Mouse (Mus musculus): ENCODE measurements around the gene Prok2.

The Prok2 gene

GRCm38 (mm10) chr6:99692206-99692915, 33.8 kb downstream of the Prok2 start, which contains the start of gene Gpr27:
TSS of gene Gpr27 (plus strand) at chr6:99692679.
- peak; percentile 76 for DNase-seq

- DNase-seq: peak; percentile 86
Measured at GRCm38 (mm10) chr6:99691666-99692205, 34.5 kb downstream of the Prok2 start.

GRCm38 (mm10) chr6:99688513-99688912, 37.7 kb downstream of the Prok2 start:
- DNase-seq: peak; percentile 63

GRCm38 (mm10) chr6:99684899-99685298, 41.3 kb downstream of the Prok2 start:
- DNase-seq: peak; percentile 63

GRCm38 (mm10) chr6:99683974-99684373, 42.2 kb downstream of the Prok2 start:
- peak; percentile 61 for DNase-seq

GRCm38 (mm10) chr6:99678108-99678507, 48.1 kb downstream of the Prok2 start:
- no peak for DNase-seq

- DNase-seq: peak; percentile 52
Measured at GRCm38 (mm10) chr6:99677325-99677724, 48.9 kb downstream of the Prok2 start.

- no peak for DNase-seq
Measured at GRCm38 (mm10) chr6:99674482-99674881, 51.7 kb downstream of the Prok2 start.

GRCm38 (mm10) chr6:99671768-99672167, 54.4 kb downstream of the Prok2 start:
- no peak for DNase-seq

GRCm38 (mm10) chr6:99670481-99671119, 55.6 kb downstream of the Prok2 start:
- DNase-seq: no peak

- no peak for DNase-seq
Measured at GRCm38 (mm10) chr6:99669481-99670325, 56.5 kb downstream of the Prok2 start.

- DNase-seq: peak; percentile 94
Measured at GRCm38 (mm10) chr6:99667290-99667689, 58.9 kb downstream of the Prok2 start.

- peak; percentile 99 for DNase-seq
Measured at GRCm38 (mm10) chr6:99666318-99667171, 59.6 kb downstream of the Prok2 start, which contains the start of the genes Eif4e3 and Gm20696. TSS of gene Eif4e3 (minus strand) at chr6:99666771. TSS of gene Gm20696 (minus strand) at chr6:99666797.

- DNase-seq: peak; percentile 85
Measured at GRCm38 (mm10) chr6:99665457-99666317, 60.5 kb downstream of the Prok2 start.

GRCm38 (mm10) chr6:99663232-99663631, 63.0 kb downstream of the Prok2 start:
- DNase-seq: no peak

All from heart, adult 11 months (tissue).